8 mouse cellular contexts compared by ENCODE assay signal in genomic region chr11:95041139-95041609, GRCm38 (mm10). TPM values are rescaled to one million over a fixed set of nuclear protein-coding genes. Genes with fewer than 3 reads are reported as not detected.
DNase-seq lines count a peak whose midpoint lies in the region; ATAC-seq lines count a peak whose summit lies in the region.

Pdk2 (minus strand) TSS chr11:95041354.

- peaks cover 15% of the 10 kb centered on the region; the same call in 1 of the 2 replicates for H3K27me3 ChIP-seq in hindbrain, embryonic 13.5 days

- peak within 1 kb of the TSS; percentile 83 for H3K4me2 ChIP-seq in hindbrain, embryonic 13.5 days

- under 1% methylated on average over 41 of the region's 41 CpGs for WGBS in hindbrain, embryonic 13.5 days

- peak within 1 kb of the TSS; percentile 75 for H3K27ac ChIP-seq in hindbrain, embryonic 13.5 days

- peak; percentile 92 for DNase-seq in WW6 (ENCODE audit: low read depth, low spot score)
- DNase-seq in cerebellum, postnatal 36 days, result peak; percentile 96 to 97
- DNase-seq in frontal cortex, postnatal 25 days (ENCODE audit: low spot score in 2 of 2), result peak; percentile 88 to 93
- DNase-seq in layer of hippocampus, postnatal 14 days (ENCODE audit: low spot score in 2 of 2), result peak; percentile 95 to 98
- DNase-seq in lung, postnatal 10 days, result peak; percentile 98
- peak; percentile 91 for DNase-seq in ovary, postnatal 14 days (ENCODE audit: low spot score)
- peak; percentile 88 to 92 for DNase-seq in thymus, postnatal 10 days (ENCODE audit: low spot score in 2 of 2)

- peaks cover 16% of the 10 kb centered on the region for H3K36me3 ChIP-seq in hindbrain, embryonic 13.5 days

- no peaks in the 10 kb centered on the region for H3K9me3 ChIP-seq in hindbrain, embryonic 13.5 days

- H3K4me3 ChIP-seq in hindbrain, embryonic 13.5 days, result peak within 1 kb of the TSS; percentile 78

- ATAC-seq in hindbrain, embryonic 13.5 days (ENCODE audit: low FRiP score), result peak; percentile 97

- peak within 1 kb of the TSS; percentile 82 for H3K9ac ChIP-seq in hindbrain, embryonic 13.5 days

- H3K4me1 ChIP-seq in hindbrain, embryonic 13.5 days (replicated peaks), result peaks cover 26% of the 10 kb centered on the region

RNA-seq across cellular contexts. Expression of gene Pdk2, which starts in this region (rescaled TPM):
- polyA plus RNA-seq in hindbrain, embryonic 13.5 days (2015; fragmentation: Nextera tagmentation; extraction: Ambion mirVana), result 24.2 and 25.5 TPM in 2 replicates
- total RNA-seq in layer of hippocampus, postnatal 14 days (2021), result 10 to 100 TPM; 90.5 to 91.0 TPM

Comparison
In these comparisons a context has a peak if more than half of its experiments do, and no peak if none do; other contexts are left out.
1. Peak in every context shown above with its lines: DNase-seq, ATAC-seq, H3K4me3 ChIP-seq and H3K27ac ChIP-seq.